Mouse (Mus musculus) kidney, adult 9 months (tissue): ENCODE results near the gene Ier3.
A peak's percentile ranks its signal among the peaks of the same experiment; 100 is the strongest.

ENCODE experiments used
- DNase-seq: peaks from one replicate; pipeline ENCODE4 v3.0.0; 2022

Gene Ier3

GRCm38 (mm10) chr17:35812307-35812706 is 9.2 kb upstream of the Ier3 start:
- no peak for DNase-seq

- DNase-seq = peak; percentile 61
Observed at GRCm38 (mm10) chr17:35812736-35813135, 8.7 kb upstream of the Ier3 start.

DNA sequence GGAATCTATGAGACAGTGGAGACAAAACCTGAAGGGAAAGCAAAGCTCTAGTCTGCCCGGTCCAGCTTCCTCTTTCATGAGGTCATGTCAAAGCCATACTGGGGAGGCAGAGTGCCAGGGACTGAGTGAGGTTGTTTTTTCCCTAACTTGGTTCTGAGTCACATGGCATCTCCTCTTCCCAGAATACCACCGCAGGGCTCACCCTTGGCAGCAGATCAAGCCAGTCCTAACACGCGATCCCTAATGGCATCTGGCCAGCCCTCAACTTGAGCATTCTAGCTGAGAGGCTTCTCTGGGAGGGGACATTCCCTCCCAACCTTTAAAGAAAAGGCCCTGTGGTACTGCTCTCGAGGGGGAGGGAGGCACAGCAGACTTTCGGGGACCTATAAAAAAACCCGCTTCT is 8.2 kb upstream of the Ier3 start:
- peak; percentile 98 for DNase-seq

DNA sequence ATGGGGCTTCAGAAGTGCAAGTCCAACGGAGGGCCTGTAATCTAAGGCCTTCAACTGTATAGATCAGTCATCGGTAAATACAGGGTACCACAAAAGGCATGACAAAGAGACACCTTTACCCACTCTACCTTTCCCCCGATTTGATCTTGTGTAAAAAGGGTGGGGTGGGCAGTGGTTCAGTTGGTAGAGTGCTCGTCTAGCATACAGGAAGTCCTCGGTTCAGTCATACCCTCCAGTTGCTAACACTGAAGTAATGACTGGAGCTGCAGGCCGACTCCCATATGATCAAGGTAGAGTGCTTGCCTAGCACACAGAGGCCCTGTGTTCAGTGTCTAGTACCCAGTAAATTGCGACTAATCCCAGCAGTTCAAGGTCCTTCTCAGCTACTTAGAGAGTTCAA is 7.8 kb upstream of the Ier3 start:
- no peak for DNase-seq

- peak; percentile 83 for DNase-seq
Observed at GRCm38 (mm10) chr17:35814678-35815077, 6.8 kb upstream of the Ier3 start.

- DNase-seq = peak; percentile 55
Observed at GRCm38 (mm10) chr17:35815836-35816235, 5.6 kb upstream of the Ier3 start.

- peak; percentile 44 for DNase-seq
Observed at GRCm38 (mm10) chr17:35816686-35817085, 4.8 kb upstream of the Ier3 start.

DNA sequence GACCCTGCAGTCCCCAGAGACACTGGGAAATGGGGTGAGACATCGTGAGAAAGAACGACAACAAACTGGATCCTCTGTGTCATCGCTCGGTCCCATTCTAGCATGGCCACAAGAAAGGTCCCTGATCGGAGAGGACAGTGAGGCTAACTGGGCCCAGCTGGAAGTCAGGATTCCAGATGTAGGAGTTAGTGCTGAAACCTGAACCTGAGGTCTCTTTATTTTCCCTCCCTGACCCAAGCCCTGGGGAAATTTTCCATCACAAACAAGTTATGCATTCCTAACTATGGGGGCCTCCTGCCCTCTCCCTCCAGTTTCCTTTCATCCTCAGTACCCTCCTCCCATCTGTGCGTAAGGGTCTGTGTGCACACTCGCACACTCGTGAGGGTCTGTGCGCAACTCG is 4.3 kb upstream of the Ier3 start:
- DNase-seq = peak; percentile 55

DNA sequence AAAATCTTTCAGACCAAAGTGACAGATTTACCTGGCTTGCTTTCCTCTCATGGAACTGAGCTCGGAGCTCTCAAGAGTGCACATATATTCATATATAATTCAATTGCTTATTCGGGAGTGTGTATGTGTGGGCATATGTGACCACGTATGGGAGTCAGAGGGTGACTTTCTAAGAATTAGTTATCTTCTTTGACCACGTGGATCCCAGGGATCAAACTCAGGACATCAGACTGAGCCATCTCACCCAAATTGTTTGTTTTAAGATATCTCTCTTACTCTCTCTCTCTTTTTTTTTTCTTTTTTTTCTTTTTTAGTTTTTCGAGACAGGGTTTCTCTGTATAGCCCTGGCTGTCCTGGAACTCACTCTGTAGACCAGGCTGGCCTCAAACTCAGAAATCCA is 1.4 kb upstream of the Ier3 start:
- DNase-seq = no peak

- peak; percentile 45 for DNase-seq
Observed at GRCm38 (mm10) chr17:35822564-35822963, 1.1 kb downstream of the Ier3 start.

DNA sequence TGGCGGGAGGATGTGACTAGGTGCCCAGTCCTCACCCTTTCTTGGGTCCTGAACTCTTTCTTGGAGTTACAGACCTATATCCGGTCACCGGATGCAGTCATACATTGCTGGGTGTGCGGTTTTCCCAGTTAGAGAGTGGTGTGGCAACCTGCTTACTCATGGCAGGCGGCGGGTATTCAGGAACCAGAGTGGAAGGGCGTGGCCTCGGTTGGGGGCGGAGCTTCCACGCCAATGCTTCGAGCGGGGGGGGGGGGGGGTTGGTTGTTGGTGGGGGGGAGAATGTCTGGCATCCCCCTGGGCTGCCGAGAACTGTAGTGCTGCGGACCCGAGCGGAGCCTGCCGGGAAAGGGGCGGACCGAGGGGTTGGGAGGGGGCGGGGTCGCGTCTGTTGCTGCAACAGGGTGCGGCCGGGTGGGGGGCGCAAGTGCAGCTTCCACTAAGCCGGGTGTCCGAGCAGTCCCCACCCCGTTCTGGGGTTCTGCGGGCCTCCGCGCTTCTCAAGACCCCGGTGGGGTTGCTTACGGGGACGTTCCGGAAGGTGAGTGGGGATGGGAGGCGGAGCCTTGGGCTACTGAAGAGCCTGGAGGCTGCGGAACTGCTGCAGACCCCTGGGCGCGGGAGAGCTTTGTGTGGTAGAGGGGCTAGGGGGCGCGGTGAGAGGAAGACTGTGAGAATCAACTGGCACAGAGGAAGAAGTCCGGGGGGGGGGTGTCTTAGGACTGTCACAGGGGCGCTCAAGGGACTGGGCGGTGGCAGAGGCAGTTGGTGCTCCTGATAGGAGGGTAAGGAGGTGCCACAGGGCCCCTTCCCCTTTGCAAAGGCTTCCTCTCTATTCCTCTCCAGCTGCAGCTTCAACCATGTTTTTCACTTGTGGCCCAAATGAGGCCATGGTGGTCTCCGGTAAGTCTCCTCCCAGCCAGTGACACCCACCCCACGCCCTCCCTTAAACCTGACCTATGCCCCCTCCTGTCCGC is 1.8 kb downstream of the Ier3 start, which contains the start of gene Flot1:
Gene Flot1, plus strand, starts transcription at position 267 of the 974 bp plus-strand sequence.
- DNase-seq = peak; percentile 90

DNA sequence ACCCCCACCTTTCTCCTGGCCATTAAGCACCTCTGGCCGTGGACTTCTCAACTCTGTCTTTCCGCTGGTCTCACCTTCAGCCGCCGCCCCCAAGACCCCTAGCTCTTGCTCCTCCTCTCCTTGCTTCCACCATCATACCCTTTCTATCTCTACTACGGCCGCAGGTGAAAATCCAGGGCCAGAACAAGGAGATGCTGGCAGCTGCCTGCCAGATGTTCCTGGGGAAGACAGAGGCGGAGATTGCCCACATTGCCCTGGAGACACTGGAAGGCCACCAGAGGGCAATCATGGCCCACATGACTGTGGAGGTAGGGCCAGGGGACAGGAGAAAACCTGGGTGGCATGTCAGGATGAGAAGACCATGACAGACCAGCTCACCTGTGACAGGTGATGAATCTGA is 2.9 kb downstream of the Ier3 start:
- no peak for DNase-seq

DNA sequence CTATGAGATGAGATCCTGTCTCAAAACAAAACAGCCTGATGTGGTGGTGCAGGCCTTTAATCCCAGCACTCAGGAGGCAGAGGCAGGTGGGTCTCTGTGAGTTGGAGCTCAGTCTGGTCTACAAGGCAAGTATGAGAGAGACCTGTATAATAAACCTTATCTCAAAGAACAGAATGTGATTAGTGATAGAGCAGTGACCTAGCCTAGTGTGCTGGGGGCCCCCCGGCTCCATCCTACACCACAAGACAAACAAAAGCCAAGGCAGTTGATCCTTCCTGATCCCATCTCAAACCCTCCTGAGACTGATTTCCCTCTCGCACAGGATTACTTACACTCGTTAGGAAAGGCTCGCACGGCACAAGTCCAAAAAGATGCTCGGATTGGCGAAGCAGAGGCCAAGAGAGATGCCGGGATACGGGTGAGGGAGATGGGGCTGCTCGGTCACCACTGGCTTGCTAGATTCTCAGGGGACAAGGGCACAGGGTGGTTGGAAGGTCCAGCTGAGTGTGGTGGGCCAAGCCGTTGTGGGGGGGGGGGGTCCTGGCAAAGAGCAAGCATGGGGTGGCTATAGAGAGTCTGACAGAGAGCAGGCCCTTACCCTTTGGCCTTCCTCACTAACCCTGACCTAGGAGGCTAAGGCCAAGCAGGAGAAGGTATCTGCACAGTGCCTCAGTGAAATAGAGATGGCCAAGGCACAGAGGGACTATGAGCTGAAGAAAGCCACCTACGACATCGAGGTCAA is 3.8 kb downstream of the Ier3 start:
- DNase-seq = no peak

DNA sequence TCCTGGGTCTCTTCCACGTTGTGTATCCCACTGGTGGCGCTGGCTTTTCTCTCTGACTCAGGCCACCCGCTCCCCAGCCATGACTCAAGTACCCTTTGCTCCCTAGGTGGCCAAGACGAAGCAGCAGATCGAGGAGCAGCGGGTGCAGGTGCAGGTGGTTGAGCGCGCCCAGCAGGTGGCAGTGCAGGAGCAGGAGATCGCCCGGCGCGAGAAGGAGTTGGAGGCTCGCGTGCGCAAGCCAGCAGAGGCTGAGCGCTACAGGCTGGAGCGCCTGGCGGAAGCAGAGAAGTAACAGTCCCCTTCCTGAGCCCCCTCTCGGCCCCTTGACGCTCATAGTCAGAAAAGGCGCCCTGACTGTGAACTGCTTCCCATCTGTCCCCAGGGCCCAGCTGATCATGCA is 8.3 kb downstream of the Ier3 start:
- DNase-seq = peak; percentile 92

GRCm38 (mm10) chr17:35832400-35833238 is 11.1 kb downstream of the Ier3 start:
- DNase-seq = no peak

GRCm38 (mm10) chr17:35833239-35833751 is 11.8 kb downstream of the Ier3 start:
- no peak for DNase-seq

GRCm38 (mm10) chr17:35833894-35834293 is 12.4 kb downstream of the Ier3 start:
- no peak for DNase-seq

DNA sequence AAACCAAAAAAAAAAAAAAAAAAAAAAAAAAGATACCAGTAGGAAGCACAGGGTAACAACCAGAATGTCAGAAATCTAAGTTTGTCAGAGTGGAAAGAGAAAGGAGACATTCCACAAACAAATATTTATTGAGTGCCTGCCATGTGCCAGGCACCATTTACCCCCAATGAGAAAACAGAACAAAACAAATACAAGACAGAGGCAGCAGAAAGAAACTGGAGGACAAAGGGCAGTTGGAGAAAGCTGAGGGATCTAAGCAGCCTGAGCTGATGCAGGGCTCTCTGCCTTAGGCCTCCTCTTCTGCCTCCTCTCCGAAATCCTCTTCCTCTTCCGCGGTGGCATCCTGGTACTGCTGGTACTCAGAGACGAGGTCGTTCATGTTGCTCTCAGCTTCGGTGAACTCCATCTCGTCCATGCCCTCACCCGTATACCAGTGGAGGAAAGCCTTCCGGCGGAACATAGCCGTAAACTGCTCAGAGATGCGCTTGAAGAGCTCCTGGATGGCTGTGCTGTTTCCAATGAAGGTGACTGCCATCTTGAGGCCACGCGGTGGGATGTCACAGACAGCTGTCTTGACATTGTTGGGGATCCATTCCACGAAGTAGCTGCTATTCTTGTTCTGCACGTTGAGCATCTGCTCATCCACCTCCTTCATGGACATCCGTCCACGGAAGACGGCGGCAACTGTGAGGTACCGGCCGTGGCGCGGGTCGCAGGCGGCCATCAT is 13.4 kb downstream of the Ier3 start:
- no peak for DNase-seq

- DNase-seq = no peak
Observed at GRCm38 (mm10) chr17:35835424-35836140, 14.1 kb downstream of the Ier3 start.

DNA sequence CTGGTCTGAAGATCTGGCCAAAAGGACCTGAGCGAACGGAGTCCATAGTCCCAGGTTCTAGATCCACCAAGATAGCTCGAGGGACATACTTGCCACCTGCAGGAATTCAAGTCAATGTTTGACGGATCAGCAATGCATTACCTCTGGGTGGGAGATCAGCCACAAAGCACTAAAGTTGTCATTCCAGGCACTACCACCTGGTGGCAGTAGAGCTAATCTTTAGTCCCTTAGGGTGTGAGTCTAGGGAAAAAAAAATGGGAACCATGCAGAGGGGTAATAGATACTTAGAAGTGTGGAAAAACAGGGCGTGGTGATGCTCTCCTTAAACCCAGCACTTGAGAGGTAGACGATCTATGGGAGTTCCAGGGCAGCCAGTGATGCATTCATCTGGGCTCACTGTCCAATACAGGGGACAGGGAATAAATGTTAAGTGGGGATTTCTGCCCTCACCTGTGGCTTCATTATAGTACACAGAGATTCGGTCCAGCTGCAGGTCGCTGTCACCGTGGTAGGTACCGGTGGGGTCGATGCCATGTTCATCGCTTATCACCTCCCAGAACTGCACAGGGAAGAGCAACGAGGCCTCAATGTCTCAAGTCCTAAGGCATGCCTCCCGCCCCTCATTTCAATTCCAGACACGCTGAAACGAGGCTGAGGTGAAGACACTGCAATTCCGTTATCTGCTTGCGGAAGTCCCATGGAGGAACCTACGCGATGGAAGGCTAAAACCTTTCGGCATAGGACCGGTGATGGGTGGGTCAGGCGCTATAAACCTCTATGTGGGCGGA is 14.9 kb downstream of the Ier3 start:
- peak; percentile 97 for DNase-seq
